Mouse (Mus musculus): ENCODE results near the gene Aox3.

Gene Aox3

GRCm38 (mm10) chr1:58210203-58210602, 97.3 kb downstream of the Aox3 start, which contains the start of gene Aox4:
Gene Aox4 (plus strand): TSS chr1:58210397.
- no peak for DNase-seq (ENCODE audit: low spot score)

- no peak for DNase-seq (ENCODE audit: low spot score)
Measured at GRCm38 (mm10) chr1:58212805-58213204, 99.9 kb downstream of the Aox3 start.

- DNase-seq (ENCODE audit: low spot score), result no peak
Measured at GRCm38 (mm10) chr1:58213838-58214237, 100.9 kb downstream of the Aox3 start.

- DNase-seq (ENCODE audit: low spot score), result no peak
Measured at GRCm38 (mm10) chr1:58215353-58215752, 102.4 kb downstream of the Aox3 start.

GRCm38 (mm10) chr1:58215956-58216532, 103.1 kb downstream of the Aox3 start:
- DNase-seq (ENCODE audit: low spot score), result no peak

- DNase-seq (ENCODE audit: low spot score), result no peak
Measured at GRCm38 (mm10) chr1:58221070-58221469, 108.1 kb downstream of the Aox3 start.

GRCm38 (mm10) chr1:58221879-58222278, 108.9 kb downstream of the Aox3 start:
- DNase-seq (ENCODE audit: low spot score), result no peak

GRCm38 (mm10) chr1:58228086-58228485, 115.2 kb downstream of the Aox3 start:
- DNase-seq (ENCODE audit: low spot score), result no peak

- DNase-seq (ENCODE audit: low spot score), result no peak
Measured at GRCm38 (mm10) chr1:58228916-58229315, 116.0 kb downstream of the Aox3 start.

GRCm38 (mm10) chr1:58229774-58230173, 116.8 kb downstream of the Aox3 start:
- no peak for DNase-seq (ENCODE audit: low spot score)

GRCm38 (mm10) chr1:58230542-58230941, 117.6 kb downstream of the Aox3 start:
- DNase-seq (ENCODE audit: low spot score), result no peak

GRCm38 (mm10) chr1:58235405-58235804, 122.5 kb downstream of the Aox3 start:
- DNase-seq (ENCODE audit: low spot score), result no peak

- DNase-seq (ENCODE audit: low spot score), result no peak
Measured at GRCm38 (mm10) chr1:58237527-58238299, 124.8 kb downstream of the Aox3 start.

GRCm38 (mm10) chr1:58238440-58238839, 125.5 kb downstream of the Aox3 start:
- no peak for DNase-seq (ENCODE audit: low spot score)

GRCm38 (mm10) chr1:58238961-58239360, 126.0 kb downstream of the Aox3 start:
- no peak for DNase-seq (ENCODE audit: low spot score)

GRCm38 (mm10) chr1:58240347-58240746, 127.4 kb downstream of the Aox3 start:
- no peak for DNase-seq (ENCODE audit: low spot score)

- no peak for DNase-seq (ENCODE audit: low spot score)
Measured at GRCm38 (mm10) chr1:58244487-58244886, 131.6 kb downstream of the Aox3 start.

GRCm38 (mm10) chr1:58248518-58248917, 135.6 kb downstream of the Aox3 start:
- DNase-seq (ENCODE audit: low spot score), result no peak

All from c-Kit-positive CD71-positive TER-119-positive erythroid progenitor cells, embryonic 14.5 days (primary cell).